Mouse (Mus musculus) frontal cortex, postnatal 10 days (tissue): ENCODE data around the gene Dennd4a.
"Not testable (repeated sequence)": the region's sequence is repeated elsewhere in the genome, so short reads cannot be mapped to it uniquely, and the experiment has no call there.

Experiments used
- DNase-seq, 2 experiments: peaks; one replicate each; pipeline ENCODE4 v3.0.0; 2022; ENCODE audit warnings: low spot score in 2 of 2, mixed read lengths in 1 of 2

Dennd4a gene

GRCm38 (mm10) chr9:64811538-64812474, 666 bp downstream of the Dennd4a start:
- peak; percentile 58 to 60 for DNase-seq

- DNase-seq = no peak
These were observed 1.3 kb downstream of the Dennd4a start for GRCm38 (mm10) chr9:64812475-64812860.

GRCm38 (mm10) chr9:64814273-64814672, 3.1 kb downstream of the Dennd4a start:
- no peak for DNase-seq

- not testable (repeated sequence) for DNase-seq
These were observed 8.5 kb downstream of the Dennd4a start for GRCm38 (mm10) chr9:64819686-64820085.

GRCm38 (mm10) chr9:64820086-64820795, 9.1 kb downstream of the Dennd4a start:
- no peak for DNase-seq

GRCm38 (mm10) chr9:64822235-64822634, 11.1 kb downstream of the Dennd4a start:
- DNase-seq = no peak

- no peak for DNase-seq
These were observed 13.4 kb downstream of the Dennd4a start for GRCm38 (mm10) chr9:64824389-64825008.

GRCm38 (mm10) chr9:64830092-64830618, 19.0 kb downstream of the Dennd4a start:
- DNase-seq = no peak

- DNase-seq = no peak
These were observed 19.5 kb downstream of the Dennd4a start for GRCm38 (mm10) chr9:64830641-64831040.

- DNase-seq = no peak
These were observed 20.6 kb downstream of the Dennd4a start for GRCm38 (mm10) chr9:64831760-64832159.

- no peak for DNase-seq
These were observed 23.3 kb downstream of the Dennd4a start for GRCm38 (mm10) chr9:64834418-64834817.

GRCm38 (mm10) chr9:64845355-64845754, 34.2 kb downstream of the Dennd4a start:
- no peak for DNase-seq

- no peak for DNase-seq
These were observed 38.4 kb downstream of the Dennd4a start for GRCm38 (mm10) chr9:64849548-64849947.

- no peak for DNase-seq
These were observed 48.9 kb downstream of the Dennd4a start for GRCm38 (mm10) chr9:64860083-64860482.

- DNase-seq = no peak
These were observed 51.5 kb downstream of the Dennd4a start for GRCm38 (mm10) chr9:64862687-64863086.

GRCm38 (mm10) chr9:64886008-64886407, 74.9 kb downstream of the Dennd4a start:
- DNase-seq = no peak

GRCm38 (mm10) chr9:64896605-64897004, 85.5 kb downstream of the Dennd4a start:
- no peak for DNase-seq

GRCm38 (mm10) chr9:64902866-64903265, 91.7 kb downstream of the Dennd4a start:
- no peak for DNase-seq

- DNase-seq = peak in 1 of 2 experiments; percentile 63
These were observed 92.2 kb downstream of the Dennd4a start for GRCm38 (mm10) chr9:64903386-64903785.

GRCm38 (mm10) chr9:64904917-64905640, 93.9 kb downstream of the Dennd4a start:
- no peak for DNase-seq

GRCm38 (mm10) chr9:64907441-64907840, 96.3 kb downstream of the Dennd4a start:
- DNase-seq = no peak
